Mouse (Mus musculus): ENCODE measurements around the gene Ldb3. TPM values are rescaled to one million over a fixed set of nuclear protein-coding genes. Genes with fewer than 3 reads are reported as not detected.

Gene Ldb3
- total and polyA plus RNA-seq, 3 experiments = 0.01 TPM; not detected in 2

GRCm38 (mm10) chr14:34532536-34532935, 55.9 kb downstream of the Ldb3 start:
- no peak for TF ChIP-seq SIN3A (IDR thresholded peaks at IDR 0.05; ENCODE audit: low read length)
- TF ChIP-seq RCOR1 (IDR thresholded peaks at IDR 0.05; ENCODE audit: low read depth, low read length) = no peak
- no peak for TF ChIP-seq MYC (IDR thresholded peaks at IDR 0.05; ENCODE audit: low read depth, low read length)
- TF ChIP-seq ZC3H11A (IDR thresholded peaks at IDR 0.05; ENCODE audit: low read depth, low read length) = no peak
- no peak for TF ChIP-seq SMC3 (IDR thresholded peaks at IDR 0.05; ENCODE audit: low read depth, low read length)
- no peak for TF ChIP-seq MEF2A (IDR thresholded peaks at IDR 0.05; ENCODE audit: extremely low read depth, insufficient replicate concordance, low read depth, low read length, poor library complexity, severe bottlenecking)
- TF ChIP-seq E2F4 (IDR thresholded peaks at IDR 0.05; ENCODE audit: borderline replicate concordance, low read depth, low read length) = no peak
- no peak for TF ChIP-seq USF2 (IDR thresholded peaks at IDR 0.05; ENCODE audit: borderline replicate concordance in 1 of 2, insufficient read depth in 1 of 2, low read depth in 1 of 2, low read length in 2 of 2)
- no peak for TF ChIP-seq MXI1 (IDR thresholded peaks at IDR 0.05; ENCODE audit: low read depth, low read length)
- TF ChIP-seq CHD2 (IDR thresholded peaks at IDR 0.05; ENCODE audit: low read length) = no peak
- no peak for TF ChIP-seq ELF1 (IDR thresholded peaks at IDR 0.05; ENCODE audit: low read depth, low read length)
- no peak for TF ChIP-seq NELFE (IDR thresholded peaks at IDR 0.05; ENCODE audit: low read depth, low read length)
- TF ChIP-seq TAL1 (IDR thresholded peaks at IDR 0.05; ENCODE audit: low read length) = no peak
- TF ChIP-seq ZKSCAN1 (IDR thresholded peaks at IDR 0.05; ENCODE audit: low read depth, low read length) = no peak
- no peak for DNase-seq (ENCODE audit: low read depth, low spot score)
- H3K79me2 ChIP-seq (ENCODE audit: control insufficient read depth, insufficient read depth, low read length, poor library complexity) = no peaks in the 10 kb centered on the region

DNA sequence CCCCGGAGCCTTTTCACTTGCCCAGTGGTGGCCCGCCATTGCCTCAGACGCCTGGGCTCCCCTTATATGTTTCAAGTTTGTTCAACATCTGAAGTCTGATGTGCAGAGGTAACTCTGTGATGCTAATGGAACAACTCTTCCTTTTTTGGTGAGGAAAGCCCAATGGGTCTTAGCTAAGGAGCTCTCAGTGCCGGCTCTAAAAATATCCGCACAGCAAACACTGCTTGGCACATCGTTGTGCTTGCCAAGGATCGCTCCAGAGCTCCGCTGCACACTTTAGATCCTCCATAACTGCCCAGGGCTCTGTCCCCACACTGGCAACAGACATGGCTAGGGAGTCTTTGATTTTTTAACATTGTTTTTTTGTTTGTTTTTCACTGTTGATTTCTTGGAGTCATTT, 59.7 kb downstream of the Ldb3 start:
- no peak overlapping the region for H3K27ac ChIP-seq (ENCODE audit: control insufficient read depth, low read depth, low read length)
- no peak for DNase-seq (ENCODE audit: low read depth, low spot score)
- no peak for TF ChIP-seq NRF1 (IDR thresholded peaks at IDR 0.05; ENCODE audit: insufficient read depth, low read depth, low read length, poor library complexity, severe bottlenecking)
- TF ChIP-seq MAFK (IDR thresholded peaks at IDR 0.05; ENCODE audit: borderline replicate concordance, low read depth, low read length) = no peak
- TF ChIP-seq POLR2AphosphoS5 (IDR thresholded peaks at IDR 0.05; ENCODE audit: borderline replicate concordance, low read depth, low read length) = no peak
- TF ChIP-seq CHD2 (IDR thresholded peaks at IDR 0.05; ENCODE audit: low read length) = no peak
- no peak for TF ChIP-seq NELFE (IDR thresholded peaks at IDR 0.05; ENCODE audit: low read depth, low read length)
- TF ChIP-seq POLR2A (IDR thresholded peaks at IDR 0.05; ENCODE audit: control insufficient read depth in 1 of 2, insufficient read depth in 1 of 2, low read depth in 1 of 2, low read length in 2 of 2, poor library complexity in 1 of 2) = no peak
- no peak overlapping the region for H3K9ac ChIP-seq (ENCODE audit: control insufficient read depth, low read depth, low read length, poor library complexity, severe bottlenecking)
- no peaks in the 10 kb centered on the region for H3K4me1 ChIP-seq (ENCODE audit: control insufficient read depth in 1 of 2, insufficient read depth in 2 of 2, low read length in 2 of 2)
- no peaks in the 10 kb centered on the region for H3K9me3 ChIP-seq (replicated peaks; ENCODE audit: insufficient read depth, low read length)
- no peak overlapping the region for H3K4me3 ChIP-seq (ENCODE audit: control insufficient read depth in 1 of 2, insufficient read depth in 1 of 2, low read depth in 2 of 2, low read length in 2 of 2)
- no peaks in the 10 kb centered on the region for H3K36me3 ChIP-seq (ENCODE audit: control insufficient read depth in 1 of 2, insufficient read depth in 2 of 2, low read length in 2 of 2)
- no peaks in the 10 kb centered on the region for H3K79me2 ChIP-seq (ENCODE audit: control insufficient read depth, insufficient read depth, low read length, poor library complexity)
- peaks cover 0 to 5% of the 10 kb centered on the region in 2 experiments; a peak in 3 of 4 replicates for H3K27me3 ChIP-seq (ENCODE audit: control insufficient read depth in 1 of 2, insufficient read depth in 2 of 2, low read length in 2 of 2)

More at GRCm38 (mm10) chr14:34532536-34532935, 55.9 kb downstream of the Ldb3 start:
- no peaks in the 10 kb centered on the region for H3K4me1 ChIP-seq (ENCODE audit: control insufficient read depth in 1 of 2, insufficient read depth in 2 of 2, low read length in 2 of 2)
- no peaks in the 10 kb centered on the region for H3K36me3 ChIP-seq (ENCODE audit: control insufficient read depth in 1 of 2, insufficient read depth in 2 of 2, low read length in 2 of 2)
- H3K9me3 ChIP-seq (replicated peaks; ENCODE audit: insufficient read depth, low read length) = no peaks in the 10 kb centered on the region
- H3K9ac ChIP-seq (ENCODE audit: control insufficient read depth, low read depth, low read length, poor library complexity, severe bottlenecking) = no peak overlapping the region
- H3K27ac ChIP-seq (ENCODE audit: control insufficient read depth, low read depth, low read length) = no peak overlapping the region
- H3K27me3 ChIP-seq (ENCODE audit: control insufficient read depth in 1 of 2, insufficient read depth in 2 of 2, low read length in 2 of 2) = peaks cover 0 to 5% of the 10 kb centered on the region in 2 experiments; a peak in 3 of 4 replicates
- no peak overlapping the region for H3K4me3 ChIP-seq (ENCODE audit: control insufficient read depth in 1 of 2, insufficient read depth in 1 of 2, low read depth in 2 of 2, low read length in 2 of 2)
